Comparison of ENCODE assay signal across 8 mouse cellular contexts in the genomic region with DNA sequence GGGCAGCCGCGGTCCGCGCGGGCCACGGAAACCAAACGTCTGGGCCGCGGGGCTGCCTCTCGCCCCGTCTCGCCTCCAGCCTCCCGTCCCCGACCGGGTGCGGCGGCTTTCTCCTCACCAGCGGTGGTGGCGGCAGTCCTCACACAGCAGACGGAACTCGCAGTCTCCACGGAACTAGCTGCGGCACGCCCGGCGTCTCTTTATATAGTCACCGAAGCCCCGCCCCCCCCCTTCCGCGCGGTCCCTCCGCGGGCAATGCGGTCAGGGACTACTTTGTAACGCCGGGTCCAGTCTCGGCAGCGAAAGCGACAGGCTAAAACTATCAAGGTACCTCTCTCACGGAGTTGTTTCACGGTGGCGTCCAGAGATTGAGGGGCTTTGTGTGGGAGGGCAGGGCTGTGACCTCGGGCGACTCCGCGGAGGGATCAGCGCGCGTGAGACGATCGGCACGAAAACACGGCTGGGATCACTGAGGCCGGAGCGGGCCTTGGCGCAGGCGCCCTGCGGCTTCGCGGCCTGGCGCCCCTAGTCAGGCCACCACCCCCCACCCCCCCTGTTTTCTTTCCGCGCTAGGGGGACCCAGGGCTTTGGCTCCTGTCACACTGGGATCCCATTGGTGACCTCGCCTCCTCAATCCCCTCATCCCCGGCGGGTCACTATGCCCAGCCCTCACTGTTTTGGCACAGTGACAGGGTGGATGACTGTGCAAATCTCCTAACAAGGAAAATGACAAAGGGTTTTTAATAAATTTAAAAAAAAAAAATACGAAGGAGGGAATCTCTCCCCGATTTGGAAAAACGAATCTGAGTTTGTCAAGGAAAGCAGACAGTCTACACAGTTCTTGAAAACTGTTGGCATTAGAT. TPM values are rescaled to one million over a fixed set of nuclear protein-coding genes. Genes with fewer than 3 reads are reported as not detected.
A peak's percentile ranks its signal among the peaks of the same experiment; 100 is the strongest.
DNase-seq lines count a peak whose midpoint lies in the region; ATAC-seq and TF ChIP-seq lines count a peak whose summit lies in the region.

A gene (minus strand): TSS at position 624 of the 863 bp plus-strand sequence.

- DNase-seq in MEL (ENCODE audit: low read depth, low spot score): peak; percentile 97
- DNase-seq in cerebellum, adult 8-10 months: peak; percentile 86
- peak; percentile 89 for DNase-seq in hindbrain, embryonic 10.5 days (ENCODE audit: low spot score)
- peak; percentile 92 for DNase-seq in layer of hippocampus, adult 9-11 months
- DNase-seq in lung, postnatal 0 days (ENCODE audit: low spot score): peak; percentile 95
- DNase-seq in ovary, postnatal 10 days (ENCODE audit: low spot score): peak; percentile 93
- DNase-seq in thymus, postnatal 0 days (ENCODE audit: low spot score): peak; percentile 92

- WGBS in hindbrain, embryonic 10.5 days: 2% methylated on average over 69 of the region's 69 CpGs
- WGBS in lung, postnatal 0 days: 0% methylated on average over 52 of the region's 69 CpGs

- H3K27ac ChIP-seq in MEL (ENCODE audit: control insufficient read depth, low read depth, low read length): peak within 1 kb of the TSS; percentile 88
- H3K27ac ChIP-seq in hindbrain, embryonic 10.5 days: peak within 1 kb of the TSS; percentile 98
- peak within 1 kb of the TSS; percentile 99 for H3K27ac ChIP-seq in lung, postnatal 0 days (ENCODE audit: low read length)

- peak; percentile 50 to 71 for TF ChIP-seq EP300 in MEL (IDR thresholded peaks at IDR 0.05; ENCODE audit: low read depth in 1 of 2, low read length in 2 of 2)
- TF ChIP-seq EP300 in lung, postnatal 0 days (IDR thresholded peaks at IDR 0.05): peak; percentile 35; the same call in 1 of the 2 replicates

- H3K4me3 ChIP-seq in MEL (ENCODE audit: control insufficient read depth in 1 of 2, insufficient read depth in 1 of 2, low read depth in 2 of 2, low read length in 2 of 2): peak within 1 kb of the TSS; percentile 74 to 85
- H3K4me3 ChIP-seq in hindbrain, embryonic 10.5 days: peak within 1 kb of the TSS; percentile 98
- H3K4me3 ChIP-seq in lung, postnatal 0 days (ENCODE audit: low read depth, low read length): peak within 1 kb of the TSS; percentile 99

- H3K36me3 ChIP-seq in MEL (ENCODE audit: control insufficient read depth in 1 of 2, insufficient read depth in 2 of 2, low read length in 2 of 2): peaks cover 13 to 33% of the 10 kb centered on the region in 2 experiments
- peaks cover 26% of the 10 kb centered on the region for H3K36me3 ChIP-seq in hindbrain, embryonic 10.5 days
- H3K36me3 ChIP-seq in lung, postnatal 0 days (ENCODE audit: insufficient read depth, low read length): peaks cover 15% of the 10 kb centered on the region; the same call in 1 of the 2 replicates

- no peaks in the 10 kb centered on the region for H3K9me3 ChIP-seq in MEL (replicated peaks; ENCODE audit: insufficient read depth, low read length)
- no peaks in the 10 kb centered on the region for H3K9me3 ChIP-seq in hindbrain, embryonic 10.5 days
- no peaks in the 10 kb centered on the region for H3K9me3 ChIP-seq in lung, postnatal 0 days (ENCODE audit: low read length)

- H3K79me2 ChIP-seq in MEL (ENCODE audit: control insufficient read depth, insufficient read depth, low read length, poor library complexity): peaks cover 26% of the 10 kb centered on the region

- peaks cover 12 to 33% of the 10 kb centered on the region in 2 experiments for H3K4me1 ChIP-seq in MEL (ENCODE audit: control insufficient read depth in 1 of 2, insufficient read depth in 2 of 2, low read length in 2 of 2)
- H3K4me1 ChIP-seq in hindbrain, embryonic 10.5 days (replicated peaks): peaks cover 43% of the 10 kb centered on the region
- H3K4me1 ChIP-seq in lung, postnatal 0 days (ENCODE audit: insufficient read depth, low read depth, low read length): peaks cover 14% of the 10 kb centered on the region; the same call in 1 of the 2 replicates

- H3K4me2 ChIP-seq in lung, postnatal 0 days (replicated peaks; ENCODE audit: low read depth, low read length): peak within 1 kb of the TSS; percentile 89

- TF ChIP-seq CTCF in MEL (IDR thresholded peaks at IDR 0.05 in 2 of 3, conservative IDR thresholded peaks at IDR 0.05 in 1 of 3; ENCODE audit: control insufficient read depth in 1 of 3, insufficient read depth in 1 of 3, low read depth in 2 of 3, low read length in 3 of 3, poor library complexity in 1 of 3, severe bottlenecking in 1 of 3): no peak
- TF ChIP-seq CTCF in lung, postnatal 0 days (IDR thresholded peaks at IDR 0.05): peak; percentile 19; the same call in 1 of the 2 replicates

- TF ChIP-seq POLR2A in MEL (IDR thresholded peaks at IDR 0.05; ENCODE audit: control insufficient read depth in 1 of 2, insufficient read depth in 1 of 2, low read depth in 1 of 2, low read length in 2 of 2, poor library complexity in 1 of 2): peak; percentile 99 to 100

- no peak for TF ChIP-seq RAD21 in MEL (IDR thresholded peaks at IDR 0.05; ENCODE audit: low read depth, low read length)

- H3K9ac ChIP-seq in MEL (ENCODE audit: control insufficient read depth, low read depth, low read length, poor library complexity, severe bottlenecking): peak within 1 kb of the TSS; percentile 88
- H3K9ac ChIP-seq in lung, postnatal 0 days (replicated peaks; ENCODE audit: low read depth): peak within 1 kb of the TSS; percentile 100

- peak; percentile 16; the same call in 1 of the 2 replicates for ATAC-seq in frontal cortex, adult (ENCODE audit: low TSS enrichment)
- ATAC-seq in lung, postnatal 0 days: peak; percentile 43

- H3K27me3 ChIP-seq in MEL (ENCODE audit: control insufficient read depth in 1 of 2, insufficient read depth in 2 of 2, low read length in 2 of 2): no peaks in the 10 kb centered on the region
- H3K27me3 ChIP-seq in hindbrain, embryonic 10.5 days (ENCODE audit: insufficient read depth, poor library complexity, severe bottlenecking): no peaks in the 10 kb centered on the region
- H3K27me3 ChIP-seq in lung, postnatal 0 days (replicated peaks; ENCODE audit: insufficient read depth, low read length): no peaks in the 10 kb centered on the region

TF ChIP-seq in MEL, 35 proteins besides CTCF, POLR2A, EP300 and RAD21 (continues in another document):
- TF ChIP-seq ZC3H11A (IDR thresholded peaks at IDR 0.05; ENCODE audit: low read depth, low read length) (no peak), NRF1 (IDR thresholded peaks at IDR 0.05; ENCODE audit: insufficient read depth, low read depth, low read length, poor library complexity, severe bottlenecking) (peak; percentile 81), UBTF (IDR thresholded peaks at IDR 0.05; ENCODE audit: borderline replicate concordance, insufficient read depth, low read depth, low read length) (no peak), RCOR1 (IDR thresholded peaks at IDR 0.05; ENCODE audit: low read depth, low read length) (peak; percentile 89), USF2 (IDR thresholded peaks at IDR 0.05; ENCODE audit: borderline replicate concordance in 1 of 2, insufficient read depth in 1 of 2, low read depth in 1 of 2, low read length in 2 of 2) (no peak), JUND (IDR thresholded peaks at IDR 0.05; ENCODE audit: low read depth, low read length) (no peak), ZNF384 (IDR thresholded peaks at IDR 0.05; ENCODE audit: low read depth, low read length) (peak; percentile 95), ETS1 (IDR thresholded peaks at IDR 0.05; ENCODE audit: low read depth, low read length) (peak; percentile 81), GABPA (IDR thresholded peaks at IDR 0.05; ENCODE audit: low read depth, low read length) (peak; percentile 99), CHD1 (IDR thresholded peaks at IDR 0.05; ENCODE audit: low read depth, low read length) (0 out of 2 replicates have a peak, but pooled peaks have one; percentile 81), BHLHE40 (IDR thresholded peaks at IDR 0.05; ENCODE audit: borderline replicate concordance, low read depth, low read length) (no peak), SIN3A (IDR thresholded peaks at IDR 0.05; ENCODE audit: low read length) (peak; percentile 77), POLR2AphosphoS5 (IDR thresholded peaks at IDR 0.05; ENCODE audit: borderline replicate concordance, low read depth, low read length) (peak; percentile 98), GATA1 (IDR thresholded peaks at IDR 0.05; ENCODE audit: low read depth, low read length) (no peak), E2F4 (IDR thresholded peaks at IDR 0.05; ENCODE audit: borderline replicate concordance, low read depth, low read length) (peak; percentile 68; the same call in 1 of the 2 replicates), SMC3 (IDR thresholded peaks at IDR 0.05; ENCODE audit: low read depth, low read length) (no peak), ELF1 (IDR thresholded peaks at IDR 0.05; ENCODE audit: low read depth, low read length) (peak; percentile 67; the same call in 1 of the 2 replicates), ZKSCAN1 (IDR thresholded peaks at IDR 0.05; ENCODE audit: low read depth, low read length) (0 out of 2 replicates have a peak, but pooled peaks have one; percentile 51), MAFK (IDR thresholded peaks at IDR 0.05; ENCODE audit: borderline replicate concordance, low read depth, low read length) (peak; percentile 89), MYB (IDR thresholded peaks at IDR 0.05; ENCODE audit: low read depth, low read length) (no peak), MAZ (IDR thresholded peaks at IDR 0.05; ENCODE audit: low read depth, low read length) (peak; percentile 93; the same call in 1 of the 2 replicates), KAT2A (conservative IDR thresholded peaks at IDR 0.05; ENCODE audit: low read depth, low read length) (peak; percentile 88; the same call in 1 of the 2 replicates), TBP (IDR thresholded peaks at IDR 0.05; ENCODE audit: low read depth, low read length) (peak; percentile 96), MEF2A (IDR thresholded peaks at IDR 0.05; ENCODE audit: extremely low read depth, insufficient replicate concordance, low read depth, low read length, poor library complexity, severe bottlenecking) (no peak; the same call in 1 of the 2 replicates), TAL1 (IDR thresholded peaks at IDR 0.05; ENCODE audit: low read length) (no peak), NELFE (IDR thresholded peaks at IDR 0.05; ENCODE audit: low read depth, low read length) (peak; percentile 100), ZMIZ1 (IDR thresholded peaks at IDR 0.05; ENCODE audit: low read depth, low read length) (peak; percentile 100), USF1 (IDR thresholded peaks at IDR 0.05; ENCODE audit: low read depth, low read length) (0 out of 2 replicates have a peak, but pooled peaks have one; percentile 3)

RNA-seq across cellular contexts. Expression of the gene that starts here (rescaled TPM):
- total RNA-seq in MEL (2012; rRNA removed): 511 and 526 TPM in 2 replicates
- 1,000 to 10,000 TPM in 1 of 2 experiments, 100 to 1,000 TPM in 1; 113 to 1,075 TPM for polyA plus RNA-seq in MEL (2012; ENCODE audit: insufficient read depth in 1 of 2, insufficient read length in 2 of 2, low read depth in 1 of 2, low replicate concordance in 2 of 2, missing spikeins in 1 of 2)
- 928 and 1,134 TPM in 2 replicates for polyA plus RNA-seq in hindbrain, embryonic 10.5 days (2016; fragmentation: Nextera tagmentation; extraction: Ambion mirVana)
- polyA plus RNA-seq in lung, postnatal 0 days (2015; fragmentation: Nextera tagmentation; extraction: Ambion mirVana): 751 and 865 TPM in 2 replicates
- polyA plus RNA-seq in thymus, postnatal 0 days (2015; fragmentation: Nextera tagmentation; extraction: Ambion mirVana): 532 and 603 TPM in 2 replicates

Comparison
In these comparisons a context has a peak if more than half of its experiments do, and no peak if none do; other contexts are left out.
1. Peak in every context shown above with its lines: DNase-seq, ATAC-seq, H3K4me3 ChIP-seq and H3K27ac ChIP-seq.